Mouse (Mus musculus) neural tube, embryonic 11.5 days (tissue): ENCODE data around the gene Suclg2. TPM values are rescaled to one million over a fixed set of nuclear protein-coding genes. Genes with fewer than 3 reads are reported as not detected.
A peak's percentile ranks its signal among the peaks of the same experiment; 100 is the strongest.

Source experiments
- ATAC-seq: fragments of 200-750 bp; cut with Nextera tagmentation; 2 replicates; pipeline ENCODE4 v1.8.0; 2017; ENCODE audit warnings: moderate number of reproducible peaks, mild to moderate bottlenecking, moderate TSS enrichment, moderate library complexity; ENCODE audit not compliant: insufficient read depth, low FRiP score, low TSS enrichment
- DNase-seq: peaks from one replicate; pipeline ENCODE4 v3.0.0-alpha.2; 2015; ENCODE audit warnings: low spot score
- H3K27ac ChIP-seq: fragments of 300-500 bp; sonication (generic); 2 replicates; pipeline ENCODE4 v1.5.1; 2014; ENCODE audit warnings: low read depth, mild to moderate bottlenecking, low read length
- H3K27me3 ChIP-seq: fragments of 300-500 bp; sonication (generic); 2 replicates; pipeline ENCODE4 v1.6.1; 2014; ENCODE audit warnings: mild to moderate bottlenecking, low read length, mixed read lengths; ENCODE audit not compliant: control insufficient read depth, insufficient read depth
- H3K36me3 ChIP-seq: fragments of 300-500 bp; sonication (generic); 2 replicates; pipeline ENCODE4 v1.6.1; 2014; ENCODE audit warnings: mild to moderate bottlenecking, low read length, moderate library complexity, mixed read lengths; ENCODE audit not compliant: control insufficient read depth, insufficient read depth
- H3K4me1 ChIP-seq: fragments of 300-500 bp; sonication (generic); 2 replicates; pipeline ENCODE4 v1.6.1; 2014; ENCODE audit warnings: low read length, mixed read lengths; ENCODE audit not compliant: control insufficient read depth, insufficient read depth
- H3K4me2 ChIP-seq: fragments of 300-500 bp; sonication (generic); 2 replicates; pipeline ENCODE4 v1.6.1; 2014; ENCODE audit warnings: low read depth, mild to moderate bottlenecking, moderate library complexity
- H3K4me3 ChIP-seq: fragments of 300-500 bp; sonication (generic); 2 replicates; pipeline ENCODE4 v1.5.1; 2014; ENCODE audit warnings: low read depth, low read length
- H3K9ac ChIP-seq: fragments of 300-500 bp; sonication (generic); 2 replicates; pipeline ENCODE4 v1.6.1; 2014; ENCODE audit warnings: mild to moderate bottlenecking, low read length
- H3K9me3 ChIP-seq: fragments of 300-500 bp; sonication (generic); 2 replicates; pipeline ENCODE4 v1.6.1; 2016; ENCODE audit warnings: low read length; ENCODE audit not compliant: control insufficient read depth
- WGBS: fragments of 180-500 bp; shearing (Covaris S2); extraction: QIAGEN DNeasy Blood & Tissue Kit; methylation state at CpG from one replicate; pipeline ENCODE4 v1.1.7; 2014; 5-methylcytosine and 5-hydroxymethylcytosine counted together
- polyA plus RNA-seq: library from polyadenylated mRNA; unstranded; fragments of >200 nt; fragmentation: Nextera tagmentation; extraction: Ambion mirVana; gene quantifications from 2 replicates; pipeline ENCODE4 v1.2.1, GENCODE M21; 2014

Gene Suclg2
- polyA plus RNA-seq, 1 experiment from 2014 or later, result 41.7 TPM

DNA sequence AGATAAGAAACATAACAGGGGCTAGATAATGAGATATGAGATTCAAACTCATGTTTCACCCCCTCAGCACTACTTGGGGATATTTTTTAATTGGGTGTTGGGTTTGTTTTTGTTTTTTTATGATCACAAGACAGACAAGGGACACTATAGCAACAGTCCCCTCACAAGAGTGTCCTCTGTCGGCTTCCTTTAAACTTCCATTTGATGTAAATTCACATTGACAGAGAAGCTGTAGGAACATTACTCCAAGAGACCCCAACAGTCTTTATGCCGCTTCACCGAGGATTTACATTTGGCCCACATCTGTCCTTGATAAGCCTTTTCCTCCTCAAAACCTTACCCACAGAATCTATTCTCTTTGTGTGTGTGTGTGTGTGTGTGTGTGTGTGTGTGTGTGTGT, 1.2 kb upstream of the Suclg2 start:
- no peak overlapping the region for H3K27ac ChIP-seq
- H3K9ac ChIP-seq, result no peak overlapping the region
- no peaks in the 10 kb centered on the region for H3K27me3 ChIP-seq
- 90% methylated on average over 3 of the region's 3 CpGs for WGBS
- ATAC-seq, result no peak
- no peak for DNase-seq
- no peak overlapping the region for H3K4me3 ChIP-seq
- no peak overlapping the region for H3K4me2 ChIP-seq
- no peaks in the 10 kb centered on the region for H3K36me3 ChIP-seq
- 0 out of 2 replicates have a peak, but pooled peaks cover 2% of the 10 kb centered on the region for H3K4me1 ChIP-seq
- H3K9me3 ChIP-seq, result no peaks in the 10 kb centered on the region

DNA sequence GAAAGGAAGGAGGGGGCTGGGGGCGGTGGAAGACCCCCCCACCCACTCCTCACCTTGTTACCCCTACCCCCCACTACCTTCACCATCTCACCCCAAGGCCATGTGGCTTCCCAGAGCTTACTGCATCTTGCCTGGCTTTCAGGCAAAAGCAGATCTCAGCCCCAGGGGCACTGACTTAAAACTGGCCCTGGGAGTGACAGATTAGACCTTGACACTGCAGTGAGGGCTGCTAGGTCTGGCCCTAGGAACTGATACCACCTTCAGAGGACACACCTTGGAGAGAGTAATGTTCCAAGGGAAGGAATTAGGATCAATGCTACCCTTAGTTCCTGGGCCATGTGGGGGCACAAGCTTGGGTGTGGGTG, 351 bp upstream of the Suclg2 start:
- H3K27ac ChIP-seq, result no peak overlapping the region
- 0 out of 2 replicates have a peak, but pooled peaks cover 2% of the 10 kb centered on the region for H3K4me1 ChIP-seq
- peak overlapping the region; percentile 82 for H3K4me3 ChIP-seq
- no peaks in the 10 kb centered on the region for H3K9me3 ChIP-seq
- no peak for ATAC-seq
- H3K36me3 ChIP-seq, result no peaks in the 10 kb centered on the region
- peak overlapping the region; percentile 37; the same call in 1 of the 2 replicates for H3K9ac ChIP-seq
- no peaks in the 10 kb centered on the region for H3K27me3 ChIP-seq
- H3K4me2 ChIP-seq, result peak overlapping the region; percentile 92
- DNase-seq, result no peak
- WGBS, result 0% methylated on average over 1 of the region's 1 CpGs

DNA sequence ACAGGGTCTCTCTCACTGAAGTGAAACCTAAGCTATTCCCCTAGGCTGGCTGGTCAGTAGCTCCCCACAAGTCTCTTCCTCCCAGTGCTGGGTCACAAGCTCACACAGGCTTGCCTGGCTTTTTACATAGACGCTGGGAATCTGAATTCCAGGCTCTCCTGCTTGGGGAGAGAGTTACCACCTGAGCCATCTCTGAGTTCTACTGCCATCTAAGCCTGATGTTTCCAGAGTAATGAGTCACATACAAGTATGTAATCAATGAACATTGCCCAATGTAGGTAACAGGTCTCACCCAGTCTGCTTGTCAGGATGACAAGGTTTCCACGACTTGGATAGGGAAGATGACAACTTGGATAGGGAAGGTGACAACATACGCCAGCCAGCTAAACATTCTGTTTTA, 1.5 kb downstream of the Suclg2 start:
- Histone ChIP-seq H3K36me3 (no peaks in the 10 kb centered on the region), H3K27ac (no peak overlapping the region), H3K9me3 (no peaks in the 10 kb centered on the region), H3K27me3 (no peaks in the 10 kb centered on the region), H3K4me1 (0 out of 2 replicates have a peak, but pooled peaks cover 2% of the 10 kb centered on the region), H3K4me2 (no peak overlapping the region), H3K9ac (no peak overlapping the region), H3K4me3 (no peak overlapping the region)
- no peak for ATAC-seq
- DNase-seq, result no peak
- WGBS, result 83% methylated on average over 3 of the region's 3 CpGs

DNA sequence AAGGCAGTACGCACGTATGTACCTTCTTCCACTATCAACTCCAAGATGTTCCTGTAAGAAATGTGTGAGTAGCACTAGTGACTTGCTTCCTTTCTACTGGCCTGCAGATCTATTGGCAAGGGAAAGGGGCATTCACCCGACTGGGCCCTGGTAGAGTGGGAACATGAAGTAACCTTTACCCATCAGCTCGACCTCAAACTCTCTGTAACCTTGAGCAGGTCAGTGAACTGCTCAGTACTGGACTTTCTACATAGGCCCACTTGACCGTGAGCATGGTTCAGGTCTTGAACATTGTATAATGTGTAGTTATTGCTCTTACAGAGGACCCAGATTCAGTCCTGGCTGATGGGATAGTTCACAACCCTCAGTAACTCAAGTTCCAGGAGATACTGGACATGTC, 2.1 kb downstream of the Suclg2 start:
- 91% methylated on average over 5 of the region's 5 CpGs for WGBS

DNA sequence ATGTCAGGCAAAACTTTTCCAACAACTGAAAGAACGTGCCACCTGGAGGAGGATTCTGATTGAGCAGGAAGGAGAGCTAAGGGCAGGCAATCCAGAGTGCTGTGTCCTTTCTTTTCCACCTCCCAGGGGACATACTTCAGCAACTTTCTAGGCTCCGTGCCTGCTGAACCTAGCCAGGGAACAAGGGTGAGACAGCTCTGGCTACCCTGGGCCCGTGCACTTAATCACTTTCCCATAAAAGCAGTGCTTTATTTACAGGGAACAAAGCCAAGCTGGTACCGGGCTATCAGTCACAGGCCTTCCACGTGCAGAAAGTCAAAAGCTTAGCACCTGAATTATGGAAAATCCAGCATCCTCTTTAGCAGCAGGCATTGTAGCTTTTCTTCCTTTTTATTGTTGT, 5.4 kb downstream of the Suclg2 start:
- WGBS, result 26% methylated on average over 5 of the region's 5 CpGs
- Histone ChIP-seq H3K4me3 (no peak overlapping the region), H3K4me1 (no peaks in the 10 kb centered on the region; the same call in 1 of the 2 replicates), H3K9me3 (no peaks in the 10 kb centered on the region), H3K27me3 (no peaks in the 10 kb centered on the region), H3K9ac (no peak overlapping the region), H3K27ac (no peak overlapping the region), H3K36me3 (no peaks in the 10 kb centered on the region), H3K4me2 (no peak overlapping the region)
- no peak for ATAC-seq
- DNase-seq, result no peak

More for the DNA sequence above, 2.1 kb downstream of the Suclg2 start:
- H3K4me3 ChIP-seq, result no peak overlapping the region
- H3K4me2 ChIP-seq, result no peak overlapping the region
- no peak for DNase-seq
- H3K36me3 ChIP-seq, result no peaks in the 10 kb centered on the region
- no peak overlapping the region for H3K9ac ChIP-seq
- H3K9me3 ChIP-seq, result no peaks in the 10 kb centered on the region
- no peaks in the 10 kb centered on the region for H3K27me3 ChIP-seq
- 0 out of 2 replicates have a peak, but pooled peaks cover 2% of the 10 kb centered on the region for H3K4me1 ChIP-seq
- H3K27ac ChIP-seq, result no peak overlapping the region
- ATAC-seq, result no peak

DNA sequence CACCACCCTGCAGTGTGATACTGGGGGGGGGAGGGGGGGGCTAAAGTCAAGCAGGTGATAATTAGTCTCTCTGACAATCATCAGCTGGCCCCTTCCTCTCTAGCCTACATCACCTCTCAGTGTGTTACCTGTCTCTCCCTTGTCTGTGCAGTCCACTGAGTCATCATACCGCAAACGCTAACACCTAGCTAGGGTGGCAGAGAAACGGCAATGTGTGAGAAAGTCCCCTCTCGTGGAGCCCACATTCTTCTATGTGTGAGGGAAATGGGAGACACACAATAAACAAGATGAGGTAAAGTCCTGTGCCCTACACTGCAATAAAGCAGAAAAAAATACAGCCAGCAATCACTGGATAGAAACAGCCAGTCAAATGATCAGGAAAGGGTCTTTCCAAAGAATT, 6.5 kb downstream of the Suclg2 start:
- H3K27ac ChIP-seq, result no peak overlapping the region
- no peaks in the 10 kb centered on the region for H3K36me3 ChIP-seq
- DNase-seq, result no peak
- no peak for ATAC-seq
- H3K9me3 ChIP-seq, result no peaks in the 10 kb centered on the region
- H3K27me3 ChIP-seq, result no peaks in the 10 kb centered on the region
- WGBS, result 84% methylated on average over 4 of the region's 4 CpGs
- no peak overlapping the region for H3K4me3 ChIP-seq
- H3K4me2 ChIP-seq, result no peak overlapping the region
- no peaks in the 10 kb centered on the region; the same call in 1 of the 2 replicates for H3K4me1 ChIP-seq
- no peak overlapping the region for H3K9ac ChIP-seq

DNA sequence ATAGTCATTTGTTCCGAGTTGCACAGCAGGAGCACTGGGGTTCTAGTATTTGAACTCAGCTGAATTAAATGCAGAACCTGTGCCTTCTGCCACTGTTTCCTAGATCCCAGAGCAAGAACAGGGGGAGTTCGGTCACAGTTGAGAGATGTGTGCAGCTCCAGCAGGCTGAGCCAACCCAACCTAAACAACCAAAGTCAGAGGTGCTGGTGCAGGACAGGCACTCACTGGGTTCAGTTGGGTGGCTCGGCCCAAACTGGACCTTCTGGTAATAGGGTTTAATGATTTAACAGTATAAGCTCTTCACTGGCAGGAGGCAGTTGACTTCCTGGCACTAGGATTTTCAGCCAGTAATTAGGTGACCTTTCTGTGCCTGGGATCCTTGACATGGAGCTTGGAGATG, 6.9 kb downstream of the Suclg2 start:
- DNase-seq (no peak), ATAC-seq (no peak)
- Histone ChIP-seq H3K36me3 (no peaks in the 10 kb centered on the region), H3K9ac (no peak overlapping the region), H3K27ac (no peak overlapping the region), H3K27me3 (no peaks in the 10 kb centered on the region), H3K4me3 (no peak overlapping the region), H3K9me3 (no peaks in the 10 kb centered on the region), H3K4me1 (no peaks in the 10 kb centered on the region; the same call in 1 of the 2 replicates), H3K4me2 (no peak overlapping the region)
- WGBS, result 74% methylated on average over 3 of the region's 3 CpGs

DNA sequence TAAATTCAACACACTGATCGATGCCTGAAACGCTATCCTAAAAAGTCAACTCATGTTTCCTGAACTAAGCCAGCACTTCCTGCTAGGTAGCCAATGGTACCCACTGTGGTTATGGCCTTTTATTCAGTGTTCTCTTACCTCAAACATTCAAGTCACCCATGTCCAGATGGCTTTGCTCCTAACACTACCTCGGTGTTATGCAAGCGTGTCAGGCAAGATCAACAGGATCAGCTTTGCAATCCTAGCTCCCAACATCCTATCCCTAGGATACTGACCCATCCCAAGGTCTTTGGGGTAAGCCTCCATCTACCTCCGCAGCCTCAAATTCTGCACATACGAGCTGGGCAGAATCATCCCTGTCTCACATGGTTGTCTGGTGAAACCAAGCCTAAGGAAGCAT, 7.7 kb downstream of the Suclg2 start:
- H3K4me1 ChIP-seq, result no peaks in the 10 kb centered on the region; the same call in 1 of the 2 replicates
- H3K9ac ChIP-seq, result no peak overlapping the region
- no peak overlapping the region for H3K4me2 ChIP-seq
- ATAC-seq (no peak), DNase-seq (no peak)
- H3K27ac ChIP-seq, result no peak overlapping the region
- no peaks in the 10 kb centered on the region for H3K36me3 ChIP-seq
- H3K4me3 ChIP-seq, result no peak overlapping the region
- no peaks in the 10 kb centered on the region for H3K27me3 ChIP-seq
- no peaks in the 10 kb centered on the region for H3K9me3 ChIP-seq
- 88% methylated on average over 6 of the region's 6 CpGs for WGBS

DNA sequence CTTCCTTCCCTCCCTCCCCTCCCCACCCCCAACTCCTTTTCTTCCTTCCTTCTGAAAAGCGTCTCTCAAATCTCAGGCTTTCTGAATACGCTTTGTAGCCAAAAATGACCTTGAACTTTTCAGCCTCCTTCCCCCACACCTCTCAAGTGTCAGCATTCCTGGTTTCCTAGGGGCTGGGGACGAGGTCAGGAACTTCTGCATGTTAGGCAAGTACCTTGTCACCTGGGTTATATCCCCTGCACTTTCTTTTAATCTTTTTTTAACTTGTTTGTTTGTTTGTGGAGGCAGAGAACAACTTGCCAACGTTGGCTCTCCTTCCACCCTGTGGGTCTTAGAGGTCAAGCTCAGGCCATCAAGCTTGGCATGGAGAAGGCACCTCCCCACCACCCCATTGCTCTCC, 9.1 kb downstream of the Suclg2 start:
- DNase-seq (no peak), ATAC-seq (no peak)
- Histone ChIP-seq H3K4me1 (no peaks in the 10 kb centered on the region; the same call in 1 of the 2 replicates), H3K4me3 (no peak overlapping the region), H3K36me3 (no peaks in the 10 kb centered on the region), H3K9me3 (no peaks in the 10 kb centered on the region), H3K9ac (no peak overlapping the region), H3K27me3 (no peaks in the 10 kb centered on the region), H3K4me2 (no peak overlapping the region), H3K27ac (no peak overlapping the region)
- WGBS, result 50% methylated on average over 4 of the region's 4 CpGs
